Mouse (Mus musculus) spleen, postnatal 36 days (tissue): Measurements from ENCODE around the gene Pbrm1.

Experiments
- DNase-seq, 2 experiments: peaks; one replicate each; pipeline ENCODE4 v3.0.0; 2022; ENCODE audit warnings: low spot score in 2 of 2, mixed read lengths in 1 of 2

The Pbrm1 gene

GRCm38 (mm10) chr14:31133023-31133665 is 114.2 kb downstream of the Pbrm1 start:
- no peak for DNase-seq

DNA sequence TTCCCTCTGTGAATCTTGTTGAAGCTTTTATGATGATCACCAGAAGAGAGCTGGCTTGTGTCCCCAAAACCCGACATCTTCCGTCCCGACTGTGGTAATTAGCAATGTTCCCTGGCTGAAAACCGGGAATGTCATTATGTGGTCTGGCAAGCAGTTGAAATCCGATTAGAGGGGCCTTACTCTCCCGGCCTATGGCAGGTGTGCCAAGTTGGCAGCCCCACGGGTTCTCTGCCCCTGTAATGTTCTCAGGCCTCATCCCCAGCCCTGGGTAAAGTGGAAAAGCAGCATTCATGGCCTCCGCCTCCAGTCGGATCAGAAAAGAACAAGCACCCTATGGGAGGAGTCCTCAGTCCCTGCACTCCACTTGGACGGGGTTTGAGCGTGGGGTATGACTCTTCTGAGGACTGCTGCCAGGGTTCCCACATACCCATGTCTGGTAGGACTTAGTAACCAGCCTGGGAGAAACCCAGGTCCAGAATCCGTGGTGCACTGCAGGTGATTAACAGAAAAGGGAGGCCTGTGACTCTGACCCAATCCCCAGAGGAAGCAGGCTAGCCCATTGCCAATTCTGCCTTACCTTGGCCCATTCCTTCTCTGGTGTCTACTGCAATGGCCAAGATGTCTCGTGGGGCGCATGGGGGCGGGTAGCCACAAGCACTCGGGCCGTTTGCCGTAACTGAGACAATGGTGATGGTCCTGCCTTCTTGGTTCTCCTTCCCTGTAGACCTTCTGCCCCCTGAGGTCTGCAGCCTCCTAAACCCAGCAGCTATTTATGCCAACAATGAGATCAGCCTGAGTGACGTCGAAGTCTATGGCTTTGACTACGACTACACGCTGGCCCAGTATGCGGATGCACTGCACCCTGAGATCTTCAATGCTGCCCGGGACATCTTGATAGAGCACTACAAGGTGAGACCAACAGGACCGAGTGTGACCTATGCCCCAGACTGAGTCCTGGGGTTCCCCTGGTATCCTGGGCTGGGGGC is 115.4 kb downstream of the Pbrm1 start:
- no peak for DNase-seq

DNA sequence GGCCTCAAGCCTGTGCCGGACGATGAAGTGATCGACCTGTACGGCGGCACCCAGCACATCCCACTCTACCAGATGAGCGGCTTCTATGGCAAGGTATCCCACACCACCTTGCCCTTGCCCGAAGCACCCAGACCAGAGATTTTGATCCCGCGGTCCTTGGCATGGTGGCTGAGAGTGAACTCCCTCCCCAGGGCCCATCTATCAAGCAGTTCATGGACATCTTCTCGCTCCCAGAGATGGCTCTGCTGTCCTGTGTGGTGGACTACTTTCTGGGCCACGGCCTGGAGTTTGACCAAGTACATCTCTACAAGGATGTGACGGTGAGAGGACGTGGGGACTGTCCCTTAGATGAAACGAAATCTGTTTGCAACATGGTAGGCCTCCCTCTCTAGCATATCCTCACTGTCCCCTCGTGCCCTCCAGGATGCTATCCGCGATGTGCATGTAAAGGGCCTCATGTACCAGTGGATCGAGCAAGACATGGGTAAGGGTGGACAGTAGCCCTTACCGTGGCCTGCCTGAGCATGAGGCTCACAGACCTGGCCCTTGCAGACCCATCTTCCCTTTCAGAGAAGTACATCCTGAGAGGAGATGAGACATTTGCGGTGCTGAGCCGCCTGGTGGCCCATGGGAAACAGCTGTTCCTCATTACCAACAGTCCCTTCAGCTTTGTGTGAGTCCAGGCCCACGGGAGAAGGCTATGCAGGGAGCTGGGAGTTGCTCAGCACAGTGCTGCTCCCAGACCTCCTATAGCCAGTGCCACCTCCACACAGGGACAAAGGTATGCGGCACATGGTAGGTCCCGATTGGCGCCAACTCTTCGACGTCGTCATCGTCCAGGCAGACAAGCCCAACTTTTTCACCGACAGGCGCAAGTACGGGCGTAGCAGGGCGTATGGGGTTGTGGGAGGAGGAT is 116.8 kb downstream of the Pbrm1 start:
- DNase-seq = no peak

- DNase-seq = no peak
These were observed 117.7 kb downstream of the Pbrm1 start for GRCm38 (mm10) chr14:31136411-31137280.

- DNase-seq = no peak
These were observed 118.3 kb downstream of the Pbrm1 start for GRCm38 (mm10) chr14:31137281-31137595.

- DNase-seq = no peak
These were observed 118.9 kb downstream of the Pbrm1 start for GRCm38 (mm10) chr14:31137791-31138190.

DNA sequence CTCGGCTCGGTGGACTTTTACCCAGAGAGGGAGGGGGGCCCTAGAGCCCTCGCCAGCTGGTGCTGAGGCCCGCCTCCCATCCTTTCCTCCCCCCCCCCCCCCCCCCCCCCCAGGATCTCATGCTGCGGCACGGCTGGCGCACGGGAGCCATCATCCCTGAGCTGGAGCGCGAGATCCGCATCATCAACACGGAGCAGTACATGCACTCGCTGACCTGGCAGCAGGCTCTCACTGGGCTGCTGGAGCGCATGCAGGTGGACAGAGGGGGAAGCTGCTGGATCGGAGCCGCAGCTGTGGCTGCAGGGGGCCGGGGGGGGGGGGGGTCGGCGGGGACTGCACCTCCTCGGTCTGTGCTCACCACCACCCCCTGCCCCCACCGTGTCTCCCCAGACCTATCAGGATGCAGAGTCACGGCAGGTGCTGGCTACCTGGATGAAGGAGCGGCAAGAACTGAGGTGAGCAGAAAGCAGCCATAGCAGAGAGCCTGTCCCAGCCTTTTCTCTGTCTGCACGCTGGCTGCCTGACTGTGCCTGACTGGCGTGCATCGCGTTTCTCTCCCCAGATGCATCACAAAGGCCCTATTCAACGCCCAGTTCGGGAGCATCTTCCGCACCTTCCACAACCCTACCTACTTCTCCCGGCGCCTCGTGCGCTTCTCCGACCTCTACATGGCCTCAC is 119.4 kb downstream of the Pbrm1 start:
- DNase-seq = no peak

DNA sequence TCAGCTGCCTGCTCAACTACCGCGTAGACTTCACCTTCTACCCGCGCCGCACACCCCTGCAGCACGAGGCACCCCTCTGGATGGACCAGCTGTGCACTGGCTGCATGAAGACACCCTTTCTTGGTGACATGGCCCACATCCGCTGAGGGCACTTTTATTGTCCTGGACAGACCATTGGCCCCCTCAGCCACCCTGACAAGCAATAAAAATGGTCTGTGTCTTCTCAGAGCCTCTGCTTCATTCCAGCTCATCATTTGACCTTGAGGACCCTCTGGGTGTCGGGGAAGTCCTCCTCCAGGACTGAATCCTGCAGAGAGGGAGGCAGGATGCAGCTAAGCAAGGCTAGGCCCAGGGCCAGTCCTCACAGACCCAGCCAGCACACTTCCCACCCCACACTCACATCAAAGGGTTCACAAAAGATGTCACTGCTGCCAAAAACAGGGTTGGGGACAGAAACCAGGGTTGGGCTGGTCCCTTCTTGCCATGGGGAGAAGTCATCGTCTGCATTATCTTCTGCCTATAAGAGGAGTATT is 120.0 kb downstream of the Pbrm1 start:
- DNase-seq = no peak

DNA sequence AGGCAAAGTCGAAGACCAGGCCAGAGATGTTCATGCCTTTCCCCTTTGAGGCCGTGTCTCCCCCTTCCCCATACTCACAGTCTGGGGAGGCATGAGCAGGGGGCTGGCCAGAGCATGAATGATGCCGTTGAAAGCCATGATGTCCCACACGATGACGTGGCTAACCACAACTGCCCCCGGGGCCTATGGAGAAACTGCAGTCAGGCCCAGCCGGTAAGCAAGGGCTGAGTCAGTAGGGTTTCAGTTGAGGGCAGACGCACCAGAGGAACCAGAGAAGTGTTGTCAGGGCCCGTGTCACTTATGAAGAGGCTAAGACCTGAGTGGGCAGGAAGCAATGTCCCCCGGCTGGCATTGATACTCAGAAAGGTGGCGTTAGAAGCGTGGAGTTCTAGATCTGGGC is 120.7 kb downstream of the Pbrm1 start:
- no peak for DNase-seq

DNA sequence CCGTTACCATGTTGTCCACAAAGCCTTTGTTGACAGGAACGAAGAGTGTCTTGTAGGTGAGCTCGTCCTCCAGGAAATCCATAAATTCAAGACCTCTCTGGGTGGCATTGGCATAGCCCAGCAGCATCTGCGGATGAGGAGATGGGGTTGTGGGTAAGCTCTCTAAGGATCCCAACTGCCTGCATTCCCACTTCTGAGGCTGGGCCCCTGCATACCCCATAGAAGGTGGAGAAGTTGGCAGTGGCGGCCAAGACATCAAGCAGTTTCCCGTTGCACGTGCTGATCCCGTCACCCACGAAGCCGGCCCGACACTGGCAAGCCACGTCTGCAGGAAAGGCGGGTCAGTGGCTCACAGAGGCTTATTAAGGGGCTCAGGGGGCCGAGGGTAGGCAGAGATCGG is 121.2 kb downstream of the Pbrm1 start:
- DNase-seq = no peak

DNA sequence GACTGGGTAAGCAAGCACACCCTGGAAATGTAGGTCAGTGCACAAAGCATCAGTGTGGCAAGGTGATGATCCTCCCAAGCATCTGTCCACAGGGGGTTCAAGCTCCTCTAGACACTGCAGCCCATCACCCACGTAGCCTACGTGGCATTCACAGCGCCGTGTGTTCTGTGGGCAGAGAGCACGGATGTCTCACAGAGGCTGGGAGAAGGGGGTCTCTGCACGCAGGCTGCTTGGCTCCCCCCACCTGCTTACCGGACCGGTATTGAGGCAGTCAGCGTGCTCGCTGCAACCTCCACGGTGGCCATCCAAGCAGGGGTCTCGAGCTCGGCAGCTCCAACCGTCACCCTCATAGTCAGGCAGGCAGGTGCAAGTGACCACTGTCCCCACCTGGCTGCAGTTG is 122.1 kb downstream of the Pbrm1 start:
- no peak for DNase-seq

- no peak for DNase-seq
These were observed 126.8 kb downstream of the Pbrm1 start for GRCm38 (mm10) chr14:31145694-31146093.

DNA sequence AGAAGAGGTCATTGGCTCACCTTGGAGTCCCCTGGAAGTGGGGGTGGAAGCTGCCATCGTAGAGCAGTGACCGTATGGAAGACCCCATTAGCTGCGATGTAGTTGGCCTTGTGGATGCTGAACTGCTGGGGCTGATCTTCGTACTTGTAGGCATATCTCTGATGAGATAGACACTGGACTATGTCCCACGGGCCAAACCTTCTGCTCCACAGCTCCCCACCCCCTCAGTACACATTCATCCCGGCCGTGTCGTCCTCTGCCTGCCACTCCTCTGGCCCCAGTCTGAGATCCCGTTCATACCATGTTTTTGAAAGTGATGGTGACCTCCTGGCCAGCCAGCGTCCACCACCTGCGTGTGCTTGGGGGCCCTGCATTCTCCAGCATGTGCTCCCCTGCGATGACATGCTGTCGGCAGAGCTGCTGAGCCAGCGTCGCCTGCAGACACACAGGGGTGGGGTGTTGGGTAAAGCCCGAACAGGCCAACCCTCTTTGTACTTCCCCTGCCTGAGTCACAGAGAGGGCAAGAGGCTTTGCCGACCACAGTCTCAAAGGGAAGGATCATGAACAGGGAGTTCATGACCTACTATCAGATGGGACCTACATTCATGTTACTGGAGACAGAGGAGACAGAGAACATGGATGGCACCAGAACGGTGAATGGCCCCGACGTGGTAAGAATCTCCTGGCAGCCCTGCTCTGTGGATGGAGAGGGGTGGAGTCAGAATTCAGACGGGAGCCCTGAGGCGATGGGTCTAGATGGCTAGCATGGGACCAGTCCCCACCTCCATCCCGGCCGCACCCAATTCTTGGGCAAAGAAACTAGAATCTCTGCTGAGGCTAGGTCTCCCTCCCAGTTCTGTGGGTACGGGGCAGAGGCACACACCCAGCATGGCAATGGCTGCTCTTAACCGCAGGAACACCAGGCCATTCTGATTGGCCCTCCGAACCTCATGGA is 141.5 kb downstream of the Pbrm1 start:
- DNase-seq = no peak

GRCm38 (mm10) chr14:31161191-31161590 is 142.3 kb downstream of the Pbrm1 start:
- DNase-seq = no peak

DNA sequence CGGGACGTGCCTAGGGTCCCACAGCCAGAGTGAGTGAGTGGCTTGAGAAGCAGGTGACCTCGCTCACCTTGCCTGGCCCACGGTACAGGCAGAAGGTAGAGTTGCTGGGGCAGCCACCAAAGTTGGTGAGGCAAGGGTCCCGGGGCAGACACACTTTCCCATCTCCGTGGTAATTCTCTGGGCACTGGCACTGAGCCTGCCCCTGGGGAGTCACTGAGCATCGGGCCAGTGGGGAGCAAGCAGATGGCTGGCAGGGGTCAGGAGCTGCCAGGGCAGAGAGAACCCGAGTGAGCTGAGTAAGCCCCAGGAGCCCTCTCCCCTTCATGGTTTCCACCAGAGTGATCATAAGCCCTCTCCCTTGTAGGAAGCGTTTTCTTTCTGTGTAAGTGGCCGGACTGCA is 142.7 kb downstream of the Pbrm1 start:
- DNase-seq = no peak

- DNase-seq = no peak
These were observed 145.1 kb downstream of the Pbrm1 start for GRCm38 (mm10) chr14:31164067-31164466.

- no peak for DNase-seq
These were observed 146.1 kb downstream of the Pbrm1 start for GRCm38 (mm10) chr14:31165010-31165409.

DNA sequence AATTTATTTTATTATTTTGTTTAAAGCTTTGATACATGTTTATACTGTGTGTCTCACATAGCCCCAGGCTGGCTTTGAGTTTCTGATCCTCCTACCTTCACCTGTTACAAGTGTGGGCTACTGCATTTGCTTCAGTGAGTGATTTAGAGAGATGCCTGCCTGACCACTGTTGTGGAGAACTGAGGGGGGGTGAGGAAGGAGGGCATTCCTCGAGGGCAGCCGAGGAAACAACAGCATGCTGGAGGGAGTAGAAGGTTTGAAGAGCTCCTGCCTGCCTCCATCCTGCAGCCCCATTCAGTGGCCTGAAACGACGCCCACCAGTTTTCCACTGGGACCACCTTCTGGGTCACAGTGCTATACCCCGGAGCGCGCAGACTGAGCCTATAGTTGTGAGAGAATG is 146.5 kb downstream of the Pbrm1 start:
- no peak for DNase-seq

GRCm38 (mm10) chr14:31165991-31166630 is 147.2 kb downstream of the Pbrm1 start:
- DNase-seq = no peak
